Mouse (Mus musculus) midbrain, postnatal 0 days (tissue): ENCODE measurements around the gene Nr2e1. TPM values are rescaled to one million over a fixed set of nuclear protein-coding genes. Genes with fewer than 3 reads are reported as not detected.

Source experiments
- ATAC-seq: fragments of 200-750 bp; cut with Nextera tagmentation; 2 replicates; pipeline ENCODE4 v1.8.0; 2017; ENCODE audit warnings: moderate number of reproducible peaks, mild to moderate bottlenecking, moderate TSS enrichment, moderate library complexity; ENCODE audit not compliant: low FRiP score
- DNase-seq: peaks from one replicate; pipeline ENCODE4 v3.0.0-alpha.2; 2015; ENCODE audit warnings: low spot score
- H3K27ac ChIP-seq: fragments of 300-500 bp; sonication (generic); 2 replicates; pipeline ENCODE4 v1.5.1; 2014; ENCODE audit warnings: low read depth, mild to moderate bottlenecking, low read length, mixed read lengths
- H3K27me3 ChIP-seq: fragments of 300-500 bp; sonication (generic); 2 replicates; pipeline ENCODE4 v1.6.1; 2014; ENCODE audit warnings: low read length, control low read depth, mixed read lengths; ENCODE audit not compliant: insufficient read depth
- H3K36me3 ChIP-seq: fragments of 300-500 bp; sonication (generic); 2 replicates; pipeline ENCODE4 v1.6.1; 2014; ENCODE audit warnings: low read length, control low read depth, mixed read lengths; ENCODE audit not compliant: insufficient read depth
- H3K4me1 ChIP-seq: fragments of 300-500 bp; sonication (generic); 2 replicates; pipeline ENCODE4 v1.6.1; 2014; ENCODE audit warnings: mild to moderate bottlenecking, control low read depth, antibody characterized with exemption, low read length, mixed read lengths; ENCODE audit not compliant: insufficient read depth
- H3K4me2 ChIP-seq: fragments of 300-500 bp; sonication (generic); 2 replicates; pipeline ENCODE4 v1.6.1; 2014; ENCODE audit warnings: low read depth, mild to moderate bottlenecking, low read length, mixed read lengths; ENCODE audit not compliant: poor library complexity, severe bottlenecking
- H3K4me3 ChIP-seq: fragments of 300-500 bp; sonication (generic); 2 replicates; pipeline ENCODE4 v1.5.1; 2014; ENCODE audit warnings: low read depth, mild to moderate bottlenecking, low read length, moderate library complexity
- H3K9ac ChIP-seq: fragments of 300-500 bp; sonication (generic); replicated peaks from 2 replicates; pipeline ENCODE4 v1.6.1; 2014; ENCODE audit warnings: mild to moderate bottlenecking, low read length, moderate library complexity, mixed read lengths; ENCODE audit not compliant: poor library complexity, severe bottlenecking
- H3K9me3 ChIP-seq: fragments of 300-500 bp; sonication (generic); 2 replicates; pipeline ENCODE4 v1.6.1; 2016; ENCODE audit warnings: low read length, control low read depth
- CTCF ChIP-seq: IDR thresholded peaks from 2 replicates; pipeline ENCODE4 v1.5.1; 2016; ENCODE audit warnings: antibody characterized with exemption, mild to moderate bottlenecking
- WGBS: fragments of 180-500 bp; shearing (Covaris S2); extraction: QIAGEN DNeasy Blood & Tissue Kit; methylation state at CpG from one replicate; pipeline ENCODE4 v1.1.7; 2014; 5-methylcytosine and 5-hydroxymethylcytosine counted together
- polyA plus RNA-seq: library from polyadenylated mRNA; unstranded; fragments of >200 nt; fragmentation: Nextera tagmentation; extraction: Ambion mirVana; gene quantifications from 2 replicates; pipeline ENCODE4 v1.2.1, GENCODE M21; 2015
- total RNA-seq: library from RNA; depleted of rRNA; stranded (reverse); fragments of >200 nt; gene quantifications from 2 replicates; pipeline ENCODE4 v1.2.3, GENCODE M21; 2014

Gene Nr2e1
- total and polyA plus RNA-seq, 2 experiments from 2014 or later = 1.3 to 3.6 TPM

GRCm38 (mm10) chr10:42590261-42591184 lies 7.1 kb upstream of the Nr2e1 start:
- H3K4me3 ChIP-seq = no peak overlapping the region
- H3K4me2 ChIP-seq = no peak overlapping the region
- ATAC-seq (no peak), DNase-seq (no peak)
- no peak overlapping the region for H3K9ac ChIP-seq
- 8% methylated on average over 19 of the region's 19 CpGs for WGBS
- no peaks in the 10 kb centered on the region for H3K36me3 ChIP-seq
- TF ChIP-seq CTCF = no peak
- no peak overlapping the region for H3K27ac ChIP-seq
- no peaks in the 10 kb centered on the region for H3K9me3 ChIP-seq
- no peaks in the 10 kb centered on the region for H3K4me1 ChIP-seq
- H3K27me3 ChIP-seq = peaks cover 78% of the 10 kb centered on the region

GRCm38 (mm10) chr10:42589505-42589904 lies 6.1 kb upstream of the Nr2e1 start:
- Histone ChIP-seq H3K9me3 (no peaks in the 10 kb centered on the region), H3K36me3 (no peaks in the 10 kb centered on the region), H3K27ac (no peak overlapping the region), H3K27me3 (peaks cover 82% of the 10 kb centered on the region), H3K9ac (no peak overlapping the region), H3K4me3 (no peak overlapping the region), H3K4me1 (no peaks in the 10 kb centered on the region), H3K4me2 (no peak overlapping the region)
- 19% methylated on average over 5 of the region's 5 CpGs for WGBS
- TF ChIP-seq CTCF = no peak
- ATAC-seq (no peak), DNase-seq (no peak)

GRCm38 (mm10) chr10:42587961-42588750 lies 4.7 kb upstream of the Nr2e1 start:
- TF ChIP-seq CTCF = no peak
- H3K27ac ChIP-seq = no peak overlapping the region
- DNase-seq (no peak), ATAC-seq (no peak)
- H3K4me3 ChIP-seq = no peak overlapping the region
- no peaks in the 10 kb centered on the region for H3K4me1 ChIP-seq
- H3K4me2 ChIP-seq = no peak overlapping the region
- WGBS = 32% methylated on average over 8 of the region's 8 CpGs
- no peaks in the 10 kb centered on the region for H3K9me3 ChIP-seq
- no peaks in the 10 kb centered on the region for H3K36me3 ChIP-seq
- H3K27me3 ChIP-seq = peaks cover 80% of the 10 kb centered on the region
- H3K9ac ChIP-seq = no peak overlapping the region

- Histone ChIP-seq H3K27me3 (peaks cover 63% of the 10 kb centered on the region), H3K4me1 (no peaks in the 10 kb centered on the region), H3K4me3 (no peak overlapping the region), H3K4me2 (no peak overlapping the region), H3K9me3 (no peaks in the 10 kb centered on the region), H3K27ac (no peak overlapping the region), H3K9ac (no peak overlapping the region), H3K36me3 (no peaks in the 10 kb centered on the region)
- no peak for DNase-seq
- 13% methylated on average over 22 of the region's 22 CpGs for WGBS
- no peak for TF ChIP-seq CTCF
- no peak for ATAC-seq
Measured at GRCm38 (mm10) chr10:42585596-42586305, 2.3 kb upstream of the Nr2e1 start.

- peaks cover 65% of the 10 kb centered on the region for H3K27me3 ChIP-seq
- H3K9ac ChIP-seq = no peak overlapping the region
- H3K4me1 ChIP-seq = no peaks in the 10 kb centered on the region
- H3K4me3 ChIP-seq = no peak overlapping the region
- no peaks in the 10 kb centered on the region for H3K9me3 ChIP-seq
- H3K27ac ChIP-seq = no peak overlapping the region
- 2% methylated on average over 8 of the region's 8 CpGs for WGBS
- DNase-seq (no peak), ATAC-seq (no peak)
- TF ChIP-seq CTCF = no peak
- H3K4me2 ChIP-seq = no peak overlapping the region
- H3K36me3 ChIP-seq = no peaks in the 10 kb centered on the region
Measured at GRCm38 (mm10) chr10:42585156-42585555, 1.7 kb upstream of the Nr2e1 start.
